Mouse (Mus musculus): ENCODE results near the gene Tmem230.

Gene Tmem230

GRCm38 (mm10) chr2:132233985-132234765 is 13.4 kb downstream of the Tmem230 start:
- no peak for DNase-seq (ENCODE audit: low read depth, low spot score)

GRCm38 (mm10) chr2:132232413-132232945 is 15.1 kb downstream of the Tmem230 start:
- no peak for DNase-seq (ENCODE audit: low read depth, low spot score)

GRCm38 (mm10) chr2:132224359-132224758 is 23.2 kb downstream of the Tmem230 start:
- no peak for DNase-seq (ENCODE audit: low read depth, low spot score)

GRCm38 (mm10) chr2:132221611-132222073 is 26.0 kb downstream of the Tmem230 start:
- DNase-seq (ENCODE audit: low read depth, low spot score) = no peak

- DNase-seq (ENCODE audit: low read depth, low spot score) = no peak
Measured at GRCm38 (mm10) chr2:132211995-132212656, 35.5 kb downstream of the Tmem230 start.

- peak; percentile 46 for DNase-seq (ENCODE audit: low read depth, low spot score)
Measured at GRCm38 (mm10) chr2:132210806-132211312, 36.7 kb downstream of the Tmem230 start.

GRCm38 (mm10) chr2:132208246-132208881 is 39.2 kb downstream of the Tmem230 start:
- DNase-seq (ENCODE audit: low read depth, low spot score) = peak; percentile 52

GRCm38 (mm10) chr2:132206316-132206881 is 41.2 kb downstream of the Tmem230 start:
- DNase-seq (ENCODE audit: low read depth, low spot score) = peak; percentile 80

GRCm38 (mm10) chr2:132205549-132205948 is 42.1 kb downstream of the Tmem230 start:
- DNase-seq (ENCODE audit: low read depth, low spot score) = no peak

- DNase-seq (ENCODE audit: low read depth, low spot score) = no peak
Measured at GRCm38 (mm10) chr2:132203773-132204172, 43.8 kb downstream of the Tmem230 start.

GRCm38 (mm10) chr2:132203186-132203585 is 44.4 kb downstream of the Tmem230 start:
- no peak for DNase-seq (ENCODE audit: low read depth, low spot score)

GRCm38 (mm10) chr2:132198017-132198933 is 49.3 kb downstream of the Tmem230 start:
- no peak for DNase-seq (ENCODE audit: low read depth, low spot score)

- no peak for DNase-seq (ENCODE audit: low read depth, low spot score)
Measured at GRCm38 (mm10) chr2:132195602-132196001, 52.0 kb downstream of the Tmem230 start.

GRCm38 (mm10) chr2:132190602-132191161 is 56.9 kb downstream of the Tmem230 start:
- DNase-seq (ENCODE audit: low read depth, low spot score) = no peak

Data from ES-CJ7 (cell line).